Mouse (Mus musculus) liver, adult 2 months (tissue): ENCODE data around the gene Fam240a.

ENCODE experiments used
- CTCF ChIP-seq: fragments of 200-500 bp; IDR thresholded peaks from 2 replicates; pipeline ENCODE4 v1.5.1; 2011; ENCODE audit warnings: low read depth, low read length, control low read depth
- POLR2A ChIP-seq: fragments of 200-500 bp; IDR thresholded peaks from 2 replicates; pipeline ENCODE4 v1.6.1; 2011; ENCODE audit warnings: low read length, control low read depth; ENCODE audit not compliant: insufficient read depth; ENCODE audit errors: extremely low read depth

- no peak for TF ChIP-seq CTCF
- TF ChIP-seq POLR2A: no peak
These were observed 7.2 kb downstream of the Fam240a start for GRCm38 (mm10) chr9:110909371-110909967.
